In the genomic region with DNA sequence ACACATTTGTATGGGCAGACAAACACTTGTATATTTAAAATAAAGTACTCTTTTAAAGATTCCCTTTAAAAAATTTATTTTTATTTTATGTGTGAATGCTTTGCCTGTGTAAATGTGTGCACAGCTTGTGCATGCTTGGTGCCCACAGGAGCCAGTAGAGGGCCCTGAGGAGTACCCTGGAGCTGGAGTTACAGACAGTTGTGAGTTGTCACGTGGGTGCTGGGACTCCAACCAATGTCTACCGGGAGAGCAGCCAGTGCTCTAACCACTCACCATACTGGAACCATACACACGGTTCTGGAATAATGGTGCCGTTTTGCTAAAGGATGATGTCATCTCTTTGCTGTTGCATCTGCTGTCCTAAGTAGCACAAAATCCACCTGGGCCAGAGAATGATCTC, we compare ENCODE assay signal across 16 mouse cellular contexts.
"Had no signal": no experiment of that assay in that cellular context is flagged by ENCODE, and none has a peak within 500 bp of the region (broad histone marks: within the 10 kb centered on the region; RNA-seq: fewer than 3 reads in every experiment).

No protein-coding gene starts in this region.

- H3K36me3 ChIP-seq: limb, embryonic 10.5 days; limb, embryonic 13.5 days; liver, embryonic 12.5 days; liver, embryonic 15.5 days; lung, embryonic 15.5 days; midbrain, embryonic 10.5 days; midbrain, embryonic 13.5 days had no signal

- H3K9me3 ChIP-seq: limb, embryonic 10.5 days; limb, embryonic 13.5 days; liver, embryonic 12.5 days; liver, embryonic 15.5 days; lung, embryonic 15.5 days; midbrain, embryonic 10.5 days; midbrain, embryonic 13.5 days had no signal

- H3K4me3 ChIP-seq: limb, embryonic 10.5 days; limb, embryonic 13.5 days; liver, embryonic 12.5 days; liver, embryonic 15.5 days; lung, embryonic 15.5 days; megakaryocyte, embryonic 14.5 days; midbrain, embryonic 10.5 days; midbrain, embryonic 13.5 days had no signal

- H3K27me3 ChIP-seq: limb, embryonic 13.5 days; liver, embryonic 12.5 days; liver, embryonic 15.5 days; lung, embryonic 15.5 days; megakaryocyte, embryonic 14.5 days; midbrain, embryonic 13.5 days had no signal

- H3K27ac ChIP-seq: limb, embryonic 10.5 days; limb, embryonic 13.5 days; liver, embryonic 12.5 days; liver, embryonic 15.5 days; lung, embryonic 15.5 days; midbrain, embryonic 10.5 days; midbrain, embryonic 13.5 days had no signal

- DNase-seq: kidney, adult 2 months; kidney, postnatal 10 days; kidney, postnatal 36 days; liver; lung, adult 18-20 months; lung, postnatal 10 days; lung, postnatal 36 days; thymus, adult 18-20 months had no signal

- H3K9ac ChIP-seq: limb, embryonic 13.5 days; liver, embryonic 12.5 days; liver, embryonic 15.5 days; lung, embryonic 15.5 days; midbrain, embryonic 13.5 days had no signal

- H3K4me1 ChIP-seq: midbrain, embryonic 10.5 days had no signal
